Mouse (Mus musculus) intestine, embryonic 14.5 days (tissue): ENCODE data around the gene Csnk1g1. TPM values are rescaled to one million over a fixed set of nuclear protein-coding genes. Genes with fewer than 3 reads are reported as not detected.
A peak's percentile ranks its signal among the peaks of the same experiment; 100 is the strongest.

Experiments
- ATAC-seq: fragments of 200-750 bp; cut with Nextera tagmentation; replicated peaks from 2 replicates; pipeline ENCODE4 v1.8.0; 2017; ENCODE audit warnings: low read depth, moderate number of reproducible peaks, moderate TSS enrichment, moderate library complexity; ENCODE audit not compliant: low FRiP score, low TSS enrichment
- DNase-seq: peaks from one replicate; pipeline ENCODE4 v3.0.0-alpha.2; 2018; ENCODE audit warnings: low spot score
- H3K27ac ChIP-seq: fragments of 300-500 bp; sonication (generic); 2 replicates; pipeline ENCODE4 v1.5.1; 2014; ENCODE audit warnings: low read depth, mild to moderate bottlenecking, control low read depth
- H3K27me3 ChIP-seq: fragments of 300-500 bp; sonication (generic); replicated peaks from 2 replicates; pipeline ENCODE4 v1.6.1; 2014; ENCODE audit warnings: low read length, control low read depth; ENCODE audit not compliant: control insufficient read depth, insufficient read depth
- H3K36me3 ChIP-seq: fragments of 300-500 bp; sonication (generic); 2 replicates; pipeline ENCODE4 v1.6.1; 2014; ENCODE audit warnings: low read length, control low read depth; ENCODE audit not compliant: control insufficient read depth, insufficient read depth
- H3K4me1 ChIP-seq: fragments of 300-500 bp; sonication (generic); replicated peaks from 2 replicates; pipeline ENCODE4 v1.6.1; 2014; ENCODE audit warnings: low read length, control low read depth, mixed read lengths; ENCODE audit not compliant: control insufficient read depth, insufficient read depth
- H3K4me2 ChIP-seq: fragments of 300-500 bp; sonication (generic); 2 replicates; pipeline ENCODE4 v1.6.1; 2014; ENCODE audit warnings: low read length
- H3K4me3 ChIP-seq: fragments of 300-500 bp; sonication (generic); 2 replicates; pipeline ENCODE4 v1.5.1; 2014; ENCODE audit warnings: low read depth, low read length, control low read depth, mixed read lengths
- H3K9ac ChIP-seq: fragments of 300-500 bp; sonication (generic); 2 replicates; pipeline ENCODE4 v1.6.1; 2014; ENCODE audit warnings: mild to moderate bottlenecking, low read length
- H3K9me3 ChIP-seq: fragments of 300-500 bp; sonication (generic); 2 replicates; pipeline ENCODE4 v1.6.1; 2016; ENCODE audit warnings: low read length, control low read depth; ENCODE audit not compliant: control insufficient read depth
- WGBS: fragments of 180-500 bp; shearing (Covaris S2); extraction: QIAGEN DNeasy Blood & Tissue Kit; methylation state at CpG from one replicate; pipeline ENCODE4 v1.1.7; 2014; 5-methylcytosine and 5-hydroxymethylcytosine counted together
- polyA plus RNA-seq: library from polyadenylated mRNA; unstranded; fragments of >200 nt; fragmentation: Nextera tagmentation; extraction: Ambion mirVana; gene quantifications from 2 replicates; pipeline ENCODE4 v1.2.1, GENCODE M21; 2014

The Csnk1g1 gene
- polyA plus RNA-seq, 1 experiment from 2014 or later = 18.6 TPM

DNA sequence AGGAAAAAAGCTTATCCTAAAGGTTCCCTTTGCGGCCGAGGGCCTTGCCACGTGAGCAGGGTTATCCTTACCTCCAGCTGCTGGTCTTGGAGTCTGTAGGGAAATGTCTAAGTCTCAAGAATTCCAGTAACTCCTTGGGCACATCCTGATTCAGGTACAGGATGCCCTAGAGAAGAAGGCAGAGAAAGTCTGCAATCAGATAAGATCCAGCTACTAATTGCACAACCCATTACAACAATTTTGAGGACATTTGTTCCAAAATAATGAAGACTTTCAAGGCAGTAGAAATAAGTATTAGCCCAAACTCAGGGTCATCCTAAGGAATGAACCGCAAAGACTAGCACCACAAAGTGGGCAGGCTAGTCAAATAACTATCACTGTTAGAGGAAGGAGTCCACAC, 159.3 kb downstream of the Csnk1g1 start:
- peaks cover 29% of the 10 kb centered on the region for H3K27me3 ChIP-seq
- peaks cover 8% of the 10 kb centered on the region; the same call in 1 of the 2 replicates for H3K4me1 ChIP-seq
- no peak overlapping the region for H3K4me3 ChIP-seq
- no peak overlapping the region for H3K27ac ChIP-seq
- no peak overlapping the region for H3K4me2 ChIP-seq
- no peak overlapping the region for H3K9ac ChIP-seq
- 67% methylated on average over 4 of the region's 4 CpGs for WGBS
- H3K9me3 ChIP-seq = no peaks in the 10 kb centered on the region
- peaks cover 35% of the 10 kb centered on the region for H3K36me3 ChIP-seq
- DNase-seq = no peak
- no peak for ATAC-seq

DNA sequence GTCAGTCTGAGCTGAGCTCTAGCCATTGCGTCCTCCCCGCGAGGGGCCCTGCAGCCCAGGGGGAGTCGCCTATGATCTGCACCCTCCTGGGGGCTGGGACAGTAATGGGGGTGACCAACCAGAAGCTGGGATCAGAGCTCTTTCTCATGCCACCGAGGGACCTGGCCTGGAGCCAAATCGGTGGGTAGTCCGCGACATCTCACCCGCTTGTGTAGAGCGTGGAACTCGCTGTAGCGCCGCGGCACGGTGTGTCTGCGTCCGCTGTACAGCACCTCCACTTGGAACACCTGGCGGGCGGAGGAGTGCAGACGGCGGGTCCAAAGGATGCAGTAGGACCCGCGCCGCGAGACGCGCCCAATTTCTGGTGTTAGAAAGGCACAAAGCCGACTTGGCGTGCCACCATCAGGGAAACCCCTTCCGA, 160.3 kb downstream of the Csnk1g1 start:
- Histone ChIP-seq H3K4me2 (peak overlapping the region; percentile 99), H3K9ac (peak overlapping the region; percentile 35; the same call in 1 of the 2 replicates), H3K9me3 (no peaks in the 10 kb centered on the region), H3K36me3 (peaks cover 26% of the 10 kb centered on the region), H3K27me3 (peaks cover 29% of the 10 kb centered on the region), H3K4me3 (peak overlapping the region; percentile 45), H3K4me1 (peaks cover 8% of the 10 kb centered on the region; the same call in 1 of the 2 replicates), H3K27ac (no peak overlapping the region)
- DNase-seq (no peak), ATAC-seq (no peak)
- under 1% methylated on average over 30 of the region's 30 CpGs for WGBS

DNA sequence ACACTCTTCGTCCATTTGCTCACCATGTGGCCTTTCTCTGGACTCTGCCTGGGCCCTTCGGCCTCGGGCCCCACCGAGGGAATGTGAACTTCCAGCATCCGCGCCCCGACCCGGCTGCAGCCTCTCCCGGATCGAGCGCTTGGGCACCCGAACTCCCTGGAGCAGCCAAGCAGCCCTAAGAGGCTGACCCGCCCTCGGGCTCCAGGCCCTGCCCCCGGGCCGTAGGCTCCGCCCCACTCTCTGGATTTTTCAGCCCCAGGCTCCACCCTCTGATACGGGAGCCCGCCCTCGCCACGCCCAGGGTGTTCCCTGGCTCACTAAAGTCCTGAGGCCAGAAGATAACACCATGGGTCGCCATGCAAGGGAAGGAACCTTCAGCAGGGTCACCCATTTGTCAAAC, 160.9 kb downstream of the Csnk1g1 start, which contains the start of gene Snx22:
Gene Snx22 (minus strand): TSS at position 137 of the 400 bp plus-strand sequence.
- ATAC-seq (peak; percentile 89), DNase-seq (peak; percentile 90)
- Histone ChIP-seq H3K27me3 (peaks cover 29% of the 10 kb centered on the region), H3K9me3 (peaks cover 4% of the 10 kb centered on the region; the same call in 1 of the 2 replicates), H3K4me3 (peak within 1 kb of the TSS; percentile 45), H3K9ac (peak within 1 kb of the TSS; percentile 35; the same call in 1 of the 2 replicates), H3K4me2 (peak within 1 kb of the TSS; percentile 99), H3K4me1 (peaks cover 8% of the 10 kb centered on the region; the same call in 1 of the 2 replicates), H3K27ac (no peak within 1 kb of the TSS), H3K36me3 (peaks cover 20% of the 10 kb centered on the region)
- under 1% methylated on average over 22 of the region's 22 CpGs for WGBS

DNA sequence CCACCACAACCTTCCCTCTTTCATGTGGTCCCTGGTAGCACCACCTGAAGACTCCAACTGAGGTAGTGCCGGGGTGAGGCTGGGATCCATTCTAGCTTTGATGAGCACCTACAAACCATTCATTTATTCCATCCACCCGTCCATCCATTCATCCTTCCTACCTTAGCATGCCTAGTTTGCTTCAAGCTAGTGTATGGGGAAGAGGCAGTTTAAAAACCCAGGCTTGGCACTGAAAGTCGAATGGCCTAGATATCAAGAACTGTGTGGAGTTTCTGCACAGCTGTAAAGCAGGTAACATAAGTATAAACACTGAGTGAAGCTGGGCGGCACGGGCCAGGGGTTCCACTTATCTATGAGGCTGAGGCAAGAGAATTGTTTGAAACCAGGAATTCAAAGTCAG, 161.4 kb downstream of the Csnk1g1 start:
- H3K9ac ChIP-seq = no peak overlapping the region
- H3K9me3 ChIP-seq = peaks cover 4% of the 10 kb centered on the region; the same call in 1 of the 2 replicates
- H3K36me3 ChIP-seq = peaks cover 18% of the 10 kb centered on the region
- 89% methylated on average over 5 of the region's 5 CpGs for WGBS
- H3K4me3 ChIP-seq = no peak overlapping the region
- no peak for ATAC-seq
- H3K4me2 ChIP-seq = no peak overlapping the region
- DNase-seq = no peak
- H3K27ac ChIP-seq = no peak overlapping the region
- H3K4me1 ChIP-seq = peaks cover 8% of the 10 kb centered on the region; the same call in 1 of the 2 replicates
- H3K27me3 ChIP-seq = peaks cover 29% of the 10 kb centered on the region

DNA sequence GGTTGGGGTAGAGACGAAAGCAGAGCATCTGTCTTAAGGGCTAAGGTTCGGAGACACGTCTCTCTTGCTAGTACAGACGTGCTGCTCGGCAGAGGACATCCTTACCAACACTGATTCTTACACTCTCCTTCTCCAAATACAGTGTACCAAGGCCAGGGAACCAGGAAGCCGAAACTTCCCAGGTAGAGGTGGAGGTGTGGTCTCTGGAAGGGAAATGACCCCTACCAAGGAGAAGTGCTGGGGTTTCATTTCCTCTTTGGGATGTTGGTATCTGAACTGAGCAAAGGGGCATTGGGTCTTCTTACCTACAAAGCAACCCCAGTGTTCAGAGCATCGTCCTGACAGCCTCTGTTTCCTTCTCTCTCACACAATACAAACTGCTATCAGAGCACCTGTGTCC, 164.0 kb downstream of the Csnk1g1 start:
- WGBS = 82% methylated on average over 7 of the region's 7 CpGs
- no peaks in the 10 kb centered on the region for H3K36me3 ChIP-seq
- DNase-seq = no peak
- peaks cover 21% of the 10 kb centered on the region for H3K27me3 ChIP-seq
- peaks cover 8% of the 10 kb centered on the region; the same call in 1 of the 2 replicates for H3K4me1 ChIP-seq
- no peak overlapping the region for H3K4me3 ChIP-seq
- ATAC-seq = no peak
- H3K9ac ChIP-seq = no peak overlapping the region
- H3K27ac ChIP-seq = no peak overlapping the region
- H3K4me2 ChIP-seq = no peak overlapping the region
- H3K9me3 ChIP-seq = peaks cover 4% of the 10 kb centered on the region; the same call in 1 of the 2 replicates

DNA sequence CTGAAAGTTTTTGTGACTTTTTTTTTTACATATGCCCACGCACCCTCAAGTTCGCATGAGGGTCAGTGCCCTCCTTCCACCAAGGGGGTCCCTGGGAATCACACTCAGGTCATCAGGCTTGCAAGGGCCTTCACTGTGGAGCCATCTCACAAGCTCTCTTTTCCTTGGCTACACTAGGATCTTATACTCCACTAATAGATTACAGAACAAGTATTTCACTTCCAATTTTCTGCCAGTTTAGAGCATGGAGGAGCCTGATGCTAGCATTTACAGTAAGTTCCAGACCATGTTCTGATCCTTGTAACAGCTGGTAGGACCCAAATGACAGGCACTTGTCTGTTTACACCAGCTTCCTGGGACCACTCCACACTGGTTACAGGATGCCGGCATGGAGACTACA, 169.3 kb downstream of the Csnk1g1 start:
- DNase-seq (peak; percentile 51), ATAC-seq (no peak)
- Histone ChIP-seq H3K4me2 (no peak overlapping the region), H3K36me3 (no peaks in the 10 kb centered on the region), H3K4me1 (0 out of 2 replicates have a peak, but pooled peaks cover 7% of the 10 kb centered on the region), H3K27ac (no peak overlapping the region), H3K4me3 (no peak overlapping the region), H3K9ac (no peak overlapping the region), H3K27me3 (no peaks in the 10 kb centered on the region), H3K9me3 (peaks cover 4% of the 10 kb centered on the region; the same call in 1 of the 2 replicates)
- 55% methylated on average over 3 of the region's 3 CpGs for WGBS

DNA sequence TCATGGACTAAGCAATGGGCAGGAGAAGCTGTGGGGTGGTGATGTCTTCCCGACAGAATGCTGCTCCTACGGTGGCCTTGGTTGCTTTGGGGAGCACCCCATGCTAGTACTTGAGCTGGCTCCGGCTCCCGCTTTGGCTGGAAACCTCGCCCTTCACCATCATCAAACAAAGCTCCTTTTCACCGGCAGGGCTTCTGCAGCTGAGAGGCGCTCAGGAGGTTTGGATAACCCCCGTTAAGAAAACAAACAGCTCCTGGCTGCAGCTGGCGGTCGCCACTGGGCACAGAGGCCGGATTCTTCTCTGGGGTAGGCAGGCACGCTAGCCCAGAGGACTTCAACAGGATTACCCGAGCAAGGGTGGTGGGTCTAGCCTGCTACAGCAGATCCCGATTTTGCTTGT, 169.8 kb downstream of the Csnk1g1 start:
- ATAC-seq = peak; percentile 50; the same call in 1 of the 2 replicates
- Histone ChIP-seq H3K36me3 (no peaks in the 10 kb centered on the region), H3K4me3 (no peak overlapping the region), H3K9ac (no peak overlapping the region), H3K9me3 (peaks cover 4% of the 10 kb centered on the region; the same call in 1 of the 2 replicates), H3K27ac (no peak overlapping the region), H3K4me1 (0 out of 2 replicates have a peak, but pooled peaks cover 7% of the 10 kb centered on the region), H3K27me3 (no peaks in the 10 kb centered on the region), H3K4me2 (peak overlapping the region; percentile 29)
- DNase-seq = no peak
- WGBS = 5% methylated on average over 14 of the region's 14 CpGs

DNA sequence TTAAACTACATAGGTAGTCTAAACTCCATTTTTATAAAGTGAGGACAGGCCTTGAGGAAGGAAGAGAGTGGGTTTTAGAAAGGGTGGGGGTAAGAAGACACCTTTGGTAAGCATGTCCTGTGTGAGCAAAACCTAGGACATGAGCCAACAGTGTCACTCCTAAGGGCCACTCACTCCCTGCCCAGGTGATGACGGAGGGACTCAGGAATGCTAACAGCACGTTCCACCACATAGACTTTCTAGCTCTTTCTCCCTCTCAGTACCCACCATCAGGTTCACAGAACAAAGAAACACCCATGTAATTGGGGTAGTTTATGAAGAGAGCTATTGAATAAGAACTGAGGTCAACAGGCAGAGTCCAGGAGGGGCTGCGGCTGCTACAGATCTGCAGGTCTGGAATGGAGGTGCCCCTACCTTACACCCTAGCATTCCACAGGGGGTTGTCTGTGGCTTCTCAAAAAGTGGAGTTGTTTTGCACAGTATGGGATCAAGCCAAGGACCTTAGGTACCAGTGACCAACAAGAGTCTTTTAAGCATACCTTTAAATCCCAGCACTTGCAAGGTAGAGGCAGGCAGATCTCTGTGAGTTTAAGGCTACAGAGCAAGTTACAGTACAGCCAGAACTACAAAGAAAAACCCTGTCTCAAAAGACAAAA, 172.2 kb downstream of the Csnk1g1 start:
- no peak overlapping the region for H3K4me3 ChIP-seq
- no peaks in the 10 kb centered on the region for H3K9me3 ChIP-seq
- H3K36me3 ChIP-seq = no peaks in the 10 kb centered on the region
- no peak overlapping the region for H3K27ac ChIP-seq
- 74% methylated on average over 3 of the region's 3 CpGs for WGBS
- H3K27me3 ChIP-seq = no peaks in the 10 kb centered on the region
- DNase-seq (no peak), ATAC-seq (no peak)
- 0 out of 2 replicates have a peak, but pooled peaks cover 7% of the 10 kb centered on the region for H3K4me1 ChIP-seq
- H3K9ac ChIP-seq = no peak overlapping the region
- H3K4me2 ChIP-seq = no peak overlapping the region
